Mouse (Mus musculus) small intestine, adult 2 months (tissue): Measurements from ENCODE around the gene Rcvrn. TPM values are rescaled to one million over a fixed set of nuclear protein-coding genes. Genes with fewer than 3 reads are reported as not detected.

ENCODE experiments used
- H3K27ac ChIP-seq: fragments of 200-500 bp; 2 replicates; pipeline ENCODE4 v1.5.1; 2012; ENCODE audit warnings: low read depth, low read length, control low read depth, inconsistent platforms; ENCODE audit not compliant: insufficient read depth
- H3K27me3 ChIP-seq: fragments of 200-500 bp; 2 replicates; pipeline ENCODE4 v1.6.1; 2012; ENCODE audit warnings: mild to moderate bottlenecking, moderate library complexity, low read length, inconsistent platforms; ENCODE audit not compliant: control insufficient read depth, insufficient read depth
- H3K36me3 ChIP-seq: fragments of 200-500 bp; 2 replicates; pipeline ENCODE4 v1.6.1; 2012; ENCODE audit warnings: mild to moderate bottlenecking, low read length, control low read depth, inconsistent platforms; ENCODE audit not compliant: control insufficient read depth, insufficient read depth
- H3K4me1 ChIP-seq: fragments of 200-500 bp; 2 replicates; pipeline ENCODE4 v1.6.1; 2012; ENCODE audit warnings: low read length, inconsistent platforms, mixed read lengths; ENCODE audit not compliant: control insufficient read depth, insufficient read depth, insufficient read length
- H3K4me3 ChIP-seq: fragments of 200-500 bp; 2 replicates; pipeline ENCODE4 v1.5.1; 2012; ENCODE audit warnings: low read depth, mild to moderate bottlenecking, control low read depth, inconsistent platforms, low read length, moderate library complexity
- CTCF ChIP-seq: fragments of 200-500 bp; IDR thresholded peaks from 2 replicates; pipeline ENCODE4 v1.5.1; 2012; ENCODE audit warnings: low read depth, mild to moderate bottlenecking, control low read depth, inconsistent platforms, low read length, moderate library complexity, mixed read lengths; ENCODE audit not compliant: insufficient replicate concordance, insufficient read length; ENCODE audit errors: extremely low read depth
- POLR2A ChIP-seq: fragments of 200-500 bp; IDR thresholded peaks from 2 replicates; pipeline ENCODE4 v1.6.1; 2012; ENCODE audit warnings: low read depth, mild to moderate bottlenecking, control low read depth, inconsistent platforms, low read length, moderate library complexity
- WGBS: fragments of 180-500 bp; shearing (Covaris S2); methylation state at CpG from one replicate; pipeline ENCODE4 v1.1.7; 2018; 5-methylcytosine and 5-hydroxymethylcytosine counted together
- polyA plus RNA-seq: library from polyadenylated mRNA; depleted of rRNA; stranded (reverse); fragments of >200 nt; gene quantifications from 2 replicates; pipeline ENCODE4 v1.2.3, GENCODE M21; 2012

The Rcvrn gene
- polyA plus RNA-seq, 1 experiment, result not detected

DNA sequence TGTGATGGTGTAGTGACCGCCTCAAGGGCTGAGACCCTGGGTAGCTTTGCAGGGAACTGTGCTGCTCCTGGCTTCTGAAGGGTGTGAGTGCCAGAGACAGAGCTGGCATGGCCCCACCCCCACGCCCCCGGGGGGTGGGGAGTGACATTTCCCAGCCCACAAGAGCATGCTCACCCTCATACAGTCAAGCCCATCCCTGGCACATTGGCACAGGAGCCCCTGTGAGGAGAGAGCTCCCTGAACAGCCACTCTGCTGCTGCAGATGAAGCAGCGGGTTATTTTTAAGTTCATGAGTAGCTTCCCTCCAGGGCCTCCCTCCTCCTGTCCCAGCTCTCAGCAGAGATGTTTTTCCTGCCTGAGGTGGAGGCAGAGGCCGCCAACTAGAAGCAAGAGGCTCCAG lies 23.0 kb upstream of the Rcvrn start:
- WGBS, result 65% methylated on average over 5 of the region's 5 CpGs

DNA sequence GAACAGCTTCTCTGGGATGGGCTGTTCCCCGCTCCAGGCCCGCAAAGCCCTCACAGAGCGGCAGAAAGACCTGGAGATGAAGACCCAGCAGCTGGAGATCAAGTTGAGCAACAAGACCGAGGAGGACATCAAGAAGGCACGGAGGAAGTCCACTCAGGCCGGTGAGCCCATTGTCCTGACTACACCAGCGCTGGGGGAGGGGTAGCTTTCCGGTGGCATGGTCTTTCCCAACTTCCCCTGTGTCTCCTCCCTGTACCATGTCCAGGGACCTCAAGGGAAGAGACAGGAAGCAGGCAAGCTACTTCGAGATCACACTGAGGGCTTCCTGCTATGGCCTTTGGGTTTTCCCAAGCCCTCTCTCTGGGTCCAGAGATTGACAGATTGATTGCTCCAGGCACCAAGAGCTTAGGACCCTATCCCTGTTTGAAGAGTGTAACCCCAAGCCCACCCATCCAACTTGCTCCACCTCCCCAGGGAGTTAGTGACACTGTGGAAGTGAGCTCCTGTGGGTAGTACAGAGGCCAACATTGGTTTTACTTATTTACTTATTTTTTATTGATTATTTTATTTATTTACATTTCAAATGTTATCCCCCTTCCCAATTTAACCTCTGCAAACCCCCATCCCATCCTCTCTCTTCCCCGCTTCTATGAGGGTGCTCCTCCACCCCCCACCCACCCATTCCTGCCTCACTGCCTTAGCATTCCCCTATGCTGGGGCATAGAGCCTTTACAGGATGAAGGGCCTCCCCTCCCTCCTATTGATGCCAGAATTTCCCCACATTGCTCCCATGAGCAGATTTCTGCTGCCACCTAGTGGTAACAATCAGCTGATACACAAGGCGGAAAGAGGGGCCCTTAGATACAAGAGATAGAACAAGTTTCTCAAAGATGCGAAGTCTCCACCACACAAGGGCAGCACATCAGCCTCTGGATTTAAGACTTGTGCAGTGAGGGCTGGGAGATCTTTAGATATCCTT lies 19.3 kb upstream of the Rcvrn start:
- H3K4me3 ChIP-seq, result no peak overlapping the region
- H3K27ac ChIP-seq, result no peak overlapping the region
- no peaks in the 10 kb centered on the region for H3K36me3 ChIP-seq
- H3K27me3 ChIP-seq, result no peaks in the 10 kb centered on the region
- no peaks in the 10 kb centered on the region for H3K4me1 ChIP-seq
- TF ChIP-seq POLR2A (no peak), CTCF (peak; percentile 59; the same call in 1 of the 2 replicates)
- 52% methylated on average over 12 of the region's 12 CpGs for WGBS

More for the DNA sequence above, 23.0 kb upstream of the Rcvrn start:
- no peaks in the 10 kb centered on the region for H3K27me3 ChIP-seq
- no peaks in the 10 kb centered on the region for H3K36me3 ChIP-seq
- TF ChIP-seq POLR2A (no peak), CTCF (no peak)
- no peak overlapping the region for H3K4me3 ChIP-seq
- 0 out of 2 replicates have a peak, but pooled peaks cover 2% of the 10 kb centered on the region for H3K4me1 ChIP-seq
- no peak overlapping the region for H3K27ac ChIP-seq

DNA sequence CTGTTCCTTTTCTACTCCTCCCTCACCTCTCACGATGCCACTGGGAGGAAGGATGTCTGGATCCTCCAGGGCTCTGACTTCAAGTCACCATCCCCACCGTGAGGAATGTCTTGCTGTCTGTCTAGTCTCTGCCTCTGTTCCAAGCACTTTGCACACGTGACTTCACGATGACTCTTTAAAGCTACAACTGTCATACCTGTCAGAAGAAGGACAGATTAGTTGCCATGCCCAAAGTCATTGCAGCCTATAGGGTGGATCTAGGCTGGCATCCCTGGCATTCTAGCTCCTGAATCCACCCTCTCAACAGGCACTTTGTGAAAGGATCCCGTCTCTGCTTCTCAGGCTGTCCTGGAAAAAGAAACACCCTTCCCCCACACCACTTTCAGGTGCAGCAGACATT lies 15.8 kb upstream of the Rcvrn start:
- H3K4me3 ChIP-seq, result no peak overlapping the region
- no peak overlapping the region for H3K27ac ChIP-seq
- 65% methylated on average over 5 of the region's 5 CpGs for WGBS
- no peaks in the 10 kb centered on the region for H3K36me3 ChIP-seq
- TF ChIP-seq CTCF, result no peak
- no peak for TF ChIP-seq POLR2A
- no peaks in the 10 kb centered on the region for H3K27me3 ChIP-seq
- H3K4me1 ChIP-seq, result no peaks in the 10 kb centered on the region

DNA sequence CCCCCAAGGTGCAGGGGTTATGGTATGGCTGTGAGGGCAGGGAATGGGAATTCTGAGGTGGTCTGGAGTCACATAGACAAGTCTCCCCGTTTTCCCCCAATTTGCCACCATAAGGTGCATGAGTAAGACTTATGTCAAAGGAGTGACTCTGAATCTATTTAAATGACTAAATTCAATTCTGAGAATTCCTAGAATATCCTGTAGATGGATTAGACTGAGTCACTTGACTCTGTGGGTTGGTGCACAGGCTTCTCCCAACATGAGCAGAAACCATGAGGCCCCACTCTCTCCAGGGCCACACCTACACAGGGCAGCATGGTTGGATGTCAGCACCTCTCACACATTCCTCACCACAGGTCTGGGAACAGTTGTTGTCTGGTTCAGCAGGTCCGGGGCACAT lies 15.2 kb upstream of the Rcvrn start:
- Histone ChIP-seq H3K4me1 (no peaks in the 10 kb centered on the region), H3K36me3 (no peaks in the 10 kb centered on the region), H3K27ac (no peak overlapping the region), H3K4me3 (no peak overlapping the region), H3K27me3 (no peaks in the 10 kb centered on the region)
- no peak for TF ChIP-seq POLR2A
- TF ChIP-seq CTCF, result no peak
- 81% methylated on average over 2 of the region's 2 CpGs for WGBS

DNA sequence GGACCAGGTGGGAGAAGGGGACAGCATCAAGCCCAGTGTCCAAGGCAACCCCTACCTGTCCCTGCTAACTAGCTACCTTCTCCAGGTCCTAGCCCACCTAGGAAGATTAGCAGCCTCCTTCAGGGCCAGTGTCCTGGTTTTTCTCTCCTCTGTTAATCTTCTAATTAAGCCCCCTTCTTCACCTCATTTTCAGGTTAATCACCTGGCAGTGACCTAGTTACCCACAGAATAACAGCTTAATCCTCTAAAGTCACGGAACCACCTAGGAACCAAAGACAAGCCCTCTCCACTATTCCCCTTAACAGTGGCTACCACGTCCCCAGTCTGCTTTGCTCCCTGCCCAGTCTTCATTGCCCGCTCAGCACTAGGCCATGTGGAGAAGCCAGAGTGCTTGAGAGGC lies 13.3 kb upstream of the Rcvrn start:
- Histone ChIP-seq H3K27me3 (no peaks in the 10 kb centered on the region), H3K4me3 (no peak overlapping the region), H3K27ac (no peak overlapping the region), H3K36me3 (no peaks in the 10 kb centered on the region), H3K4me1 (no peaks in the 10 kb centered on the region)
- WGBS, result 81% methylated on average over 3 of the region's 3 CpGs
- TF ChIP-seq CTCF (no peak), POLR2A (no peak)

DNA sequence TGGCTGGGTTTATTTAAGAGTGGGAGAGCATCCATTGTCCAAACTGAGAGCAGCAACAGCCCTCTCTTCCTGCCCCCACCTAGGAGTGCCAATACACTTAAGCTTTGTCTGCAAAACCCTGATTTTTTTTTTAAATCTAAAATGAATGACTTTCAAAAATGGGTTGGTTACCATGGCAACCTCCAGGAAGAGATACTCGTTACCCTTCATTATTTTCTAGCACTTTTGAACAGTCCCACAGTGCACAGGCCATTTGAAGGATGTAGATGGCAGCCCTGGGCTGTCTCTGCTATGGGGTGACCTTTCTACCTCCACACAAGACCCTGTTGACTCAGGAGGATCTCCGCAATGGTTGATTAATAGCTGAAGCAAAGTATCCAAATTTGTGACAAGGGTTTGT lies 9.0 kb upstream of the Rcvrn start:
- no peaks in the 10 kb centered on the region for H3K4me1 ChIP-seq
- no peaks in the 10 kb centered on the region for H3K36me3 ChIP-seq
- no peak overlapping the region for H3K4me3 ChIP-seq
- TF ChIP-seq CTCF (no peak), POLR2A (no peak)
- H3K27me3 ChIP-seq, result no peaks in the 10 kb centered on the region
- no peak overlapping the region for H3K27ac ChIP-seq
- 73% methylated on average over 2 of the region's 2 CpGs for WGBS

DNA sequence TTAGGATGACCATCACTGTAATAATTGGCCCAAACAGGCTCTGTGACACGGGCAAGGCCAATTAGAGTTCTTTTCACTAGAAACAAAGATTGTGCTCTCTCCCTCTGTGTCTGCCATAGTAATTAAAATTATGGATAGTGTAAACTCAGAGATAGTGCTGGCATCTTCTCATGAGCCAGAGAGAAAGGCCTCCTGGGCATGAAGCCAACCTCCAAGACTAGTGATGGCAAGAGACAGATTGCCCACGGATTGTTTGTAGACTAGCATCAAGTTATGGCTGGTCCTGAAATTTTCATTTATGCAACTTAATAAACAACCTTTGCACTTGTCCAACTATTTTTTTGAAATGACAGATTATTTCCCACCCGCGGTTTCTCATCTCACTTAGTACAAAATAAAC lies 17.9 kb downstream of the Rcvrn start:
- TF ChIP-seq POLR2A (no peak), CTCF (no peak)
- H3K27me3 ChIP-seq, result no peaks in the 10 kb centered on the region
- WGBS, result 78% methylated on average over 4 of the region's 4 CpGs
- H3K36me3 ChIP-seq, result no peaks in the 10 kb centered on the region
- H3K4me1 ChIP-seq, result no peaks in the 10 kb centered on the region
- H3K27ac ChIP-seq, result no peak overlapping the region
- H3K4me3 ChIP-seq, result no peak overlapping the region
